Mouse (Mus musculus): Measurements from ENCODE around the gene Mrtfb.

Gene Mrtfb

DNA sequence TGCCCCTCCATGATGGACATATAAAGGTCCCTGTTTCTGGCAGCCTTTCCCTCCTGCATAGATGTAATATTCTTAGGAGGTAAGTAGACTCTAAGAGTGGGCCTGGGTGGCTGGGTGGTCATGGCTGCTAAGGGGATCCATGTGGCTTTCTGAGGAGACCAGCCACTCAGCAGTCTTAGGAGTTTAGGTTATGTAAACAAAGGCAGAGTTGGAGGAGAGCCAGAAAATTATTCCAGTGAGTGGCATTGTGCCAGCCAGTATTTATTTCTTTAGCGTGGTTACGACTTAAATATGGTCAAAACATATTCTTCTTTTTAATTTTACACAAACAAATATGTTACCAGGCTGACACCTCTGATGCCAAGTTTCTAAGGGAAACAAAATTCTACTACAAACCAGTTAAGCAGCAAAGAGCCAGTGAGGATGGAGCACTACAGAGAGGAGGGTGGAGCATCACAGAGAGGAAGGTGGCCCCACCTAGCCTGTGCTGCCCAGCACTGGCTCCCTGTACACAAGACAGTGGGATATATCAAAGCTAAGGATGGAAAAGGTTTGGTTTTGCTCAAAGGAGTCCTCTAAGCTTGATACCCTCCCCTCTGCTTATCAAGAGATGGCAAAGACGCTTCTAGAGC lies 204.6 kb downstream of the Mrtfb start:
- in situ Hi-C loops (cut with MboI; ENCODE audit: low sequenced_read_pairs) = no loop called here

DNA sequence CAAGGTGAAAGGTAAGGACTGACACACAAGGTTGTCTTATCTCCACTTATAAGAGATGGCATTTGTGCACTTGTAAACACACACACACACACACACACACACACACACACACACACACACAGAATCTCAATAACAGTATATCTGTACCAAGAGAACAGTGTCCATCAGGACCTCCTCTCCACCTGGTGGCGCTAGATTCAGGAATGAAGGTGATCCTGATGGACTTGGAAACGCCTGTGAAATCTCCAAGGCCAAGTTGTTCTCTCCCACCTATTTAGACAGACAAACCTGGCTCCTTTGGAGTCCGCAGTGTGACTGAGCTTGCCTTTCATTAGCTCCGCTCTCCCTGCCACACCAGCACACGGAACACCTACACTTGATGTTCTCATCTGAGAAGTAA lies 208.4 kb downstream of the Mrtfb start:
- in situ Hi-C loops (cut with MboI; ENCODE audit: low sequenced_read_pairs) = no loop called here

All from CH12F3 (cell line).